Mouse (Mus musculus) layer of hippocampus, adult 8-10 months (tissue): ENCODE results near the gene Slc34a1. TPM values are rescaled to one million over a fixed set of nuclear protein-coding genes. Genes with fewer than 3 reads are reported as not detected.

Experiments used
- DNase-seq, 2 experiments: peaks; one replicate each; pipeline ENCODE4 v3.0.0; 2022; ENCODE audit warnings: low spot score in 2 of 2
- total RNA-seq, 4 experiments: library from RNA; stranded (reverse); gene quantifications; 2 replicates each; pipeline ENCODE4 v1.2.4; 2022

The Slc34a1 gene
- total RNA-seq, result not detected

DNA sequence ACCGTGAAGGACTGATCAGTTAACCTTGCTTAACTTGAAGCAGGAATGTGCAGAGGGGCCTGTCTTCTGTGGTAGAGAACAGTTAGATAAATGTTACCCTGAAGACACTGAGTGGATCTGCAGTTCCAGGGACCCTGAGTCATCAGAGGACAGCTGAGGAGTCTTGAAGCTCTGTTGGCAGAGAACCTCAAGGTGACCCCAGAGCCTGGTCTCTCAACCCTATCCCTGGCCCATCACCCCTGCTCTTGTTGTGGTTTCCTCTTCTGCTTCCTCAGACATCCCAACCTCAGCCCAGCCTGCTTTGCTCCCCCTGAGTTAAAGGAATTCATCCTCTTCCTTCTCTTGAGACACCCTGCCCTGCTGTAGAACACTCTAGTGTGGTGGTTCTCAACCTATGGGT is at the start of gene Slc34a1:
TSS of gene Slc34a1 (plus strand) at position 100 of the 400 bp plus-strand sequence.
- no peak for DNase-seq

DNA sequence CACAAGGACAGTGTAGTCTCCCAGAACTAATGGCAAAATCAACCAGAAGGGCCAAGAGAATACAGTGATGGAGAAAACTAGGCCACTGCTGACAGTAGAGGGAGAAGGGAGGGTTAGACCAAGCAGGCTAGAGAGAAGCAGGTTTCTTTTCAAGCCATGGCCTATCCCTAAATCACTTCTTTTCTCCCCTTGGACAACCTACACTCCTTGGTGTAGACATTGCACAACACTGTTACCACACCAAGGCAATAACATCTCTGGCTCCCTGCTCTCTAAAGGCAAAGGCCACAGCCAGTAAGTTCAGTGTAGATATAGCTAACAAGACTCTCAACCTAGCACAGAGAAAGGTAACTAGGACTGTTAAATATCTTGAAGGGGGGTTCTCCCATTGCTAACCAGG is 36.8 kb upstream of the Slc34a1 start:
- DNase-seq, result no peak

DNA sequence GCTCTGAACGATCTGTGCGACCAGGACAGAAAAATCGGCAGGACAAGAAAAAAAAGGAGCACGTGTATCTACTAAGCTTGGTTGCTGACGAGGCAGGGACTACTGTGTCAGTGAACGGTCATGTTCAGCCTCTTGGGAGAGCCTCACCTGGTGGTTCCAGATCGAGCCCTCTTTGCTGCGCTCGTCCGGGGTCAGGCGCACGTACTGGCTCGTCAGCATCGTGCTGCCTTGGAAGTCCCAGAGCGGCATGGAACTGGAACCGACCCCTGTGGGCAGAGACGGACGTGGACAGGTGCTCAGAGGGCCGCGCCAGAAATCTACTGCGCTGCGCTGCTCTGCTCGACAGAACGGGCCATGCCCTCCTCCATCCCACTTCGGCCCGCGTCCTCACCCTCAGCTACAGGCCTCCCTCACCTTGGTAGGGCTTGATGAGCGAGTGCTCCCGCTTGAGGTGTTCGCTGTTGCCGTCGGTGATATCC is 36.0 kb upstream of the Slc34a1 start:
- DNase-seq, result no peak

DNA sequence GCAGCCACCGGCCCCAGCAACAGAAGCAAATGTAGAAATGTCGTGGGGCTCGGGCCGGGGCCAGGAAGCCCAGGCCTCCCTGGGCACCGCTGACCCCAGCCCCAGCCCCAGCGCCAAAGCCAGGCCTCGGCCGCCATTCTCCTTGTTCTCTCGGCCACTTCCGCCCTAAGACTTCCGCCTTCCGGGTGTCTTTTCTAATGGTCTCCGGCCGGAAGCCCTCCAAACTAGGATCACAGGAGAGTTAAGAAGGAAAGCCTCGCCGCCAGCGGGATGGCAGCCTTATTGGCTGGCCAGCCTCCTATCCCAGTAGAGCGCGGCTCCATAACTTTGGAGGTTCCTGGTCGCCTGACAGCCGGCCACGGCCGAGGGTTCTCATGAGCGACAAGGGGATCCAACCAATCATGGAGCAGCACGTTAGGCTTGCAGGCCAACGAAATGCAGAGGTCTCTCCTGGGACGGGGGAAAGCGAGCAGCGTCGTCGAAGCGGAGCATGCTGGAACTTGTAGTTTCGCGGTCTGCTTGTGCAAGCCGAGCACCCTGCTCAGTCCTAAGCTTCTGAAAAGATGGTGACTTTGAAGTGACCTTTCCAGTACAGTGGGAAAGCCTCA is 35.4 kb upstream of the Slc34a1 start, which contains the start of gene Lman2:
TSS of gene Lman2 (minus strand) at position 331 of the 608 bp plus-strand sequence.
- peak; percentile 98 to 99 for DNase-seq

DNA sequence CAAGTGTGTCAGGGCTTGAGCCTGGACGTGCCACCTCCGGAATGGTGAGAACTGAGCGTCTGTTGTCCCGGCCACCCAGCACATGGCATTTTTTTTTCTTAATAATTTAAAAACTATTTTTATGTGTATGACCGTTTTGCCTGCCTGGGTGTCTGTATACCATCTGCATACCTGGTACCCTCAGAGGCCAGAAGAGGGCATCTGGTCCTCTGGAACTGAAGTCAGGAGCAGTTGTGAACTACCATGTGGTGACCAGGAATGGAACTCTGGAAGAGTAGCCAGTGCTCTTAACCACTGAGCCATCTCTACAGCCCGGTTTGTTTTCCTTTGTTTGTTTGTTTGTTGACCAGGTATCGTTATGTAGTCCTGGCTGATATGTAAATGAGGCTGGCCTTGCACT is 29.6 kb upstream of the Slc34a1 start:
- no peak for DNase-seq

DNA sequence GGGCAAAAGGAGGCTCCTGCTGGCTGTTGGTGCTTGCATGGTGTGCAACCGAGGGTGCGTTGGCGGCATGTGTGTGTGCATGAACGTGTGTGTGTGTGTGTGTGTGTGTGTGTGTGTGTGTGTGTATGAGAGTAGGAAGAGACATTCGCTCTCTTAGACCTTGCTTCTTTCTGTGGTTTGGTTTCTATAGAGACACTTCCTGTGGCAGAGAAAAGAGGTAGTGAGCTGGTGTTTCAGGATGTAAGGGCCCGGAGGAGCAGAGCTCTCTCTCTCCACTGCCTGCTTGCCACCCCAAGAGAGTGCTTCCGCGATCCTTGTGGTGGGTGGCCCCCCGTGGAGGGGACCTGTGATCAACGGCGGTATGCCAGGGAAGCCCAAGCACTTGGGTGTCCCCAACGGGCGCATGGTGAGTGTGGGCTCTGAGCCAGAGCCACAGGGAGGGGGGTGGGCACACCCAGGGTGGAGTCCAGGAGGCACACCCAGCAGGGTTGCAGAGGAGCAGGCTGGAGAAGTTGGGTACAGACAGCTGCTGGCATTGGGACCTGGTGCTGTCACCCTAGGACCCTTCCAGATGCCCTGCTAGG is 28.4 kb upstream of the Slc34a1 start, which contains the start of gene Rgs14:
TSS of gene Rgs14 (plus strand) at position 202 of the 584 bp plus-strand sequence.
- DNase-seq, result peak; percentile 52 to 57

DNA sequence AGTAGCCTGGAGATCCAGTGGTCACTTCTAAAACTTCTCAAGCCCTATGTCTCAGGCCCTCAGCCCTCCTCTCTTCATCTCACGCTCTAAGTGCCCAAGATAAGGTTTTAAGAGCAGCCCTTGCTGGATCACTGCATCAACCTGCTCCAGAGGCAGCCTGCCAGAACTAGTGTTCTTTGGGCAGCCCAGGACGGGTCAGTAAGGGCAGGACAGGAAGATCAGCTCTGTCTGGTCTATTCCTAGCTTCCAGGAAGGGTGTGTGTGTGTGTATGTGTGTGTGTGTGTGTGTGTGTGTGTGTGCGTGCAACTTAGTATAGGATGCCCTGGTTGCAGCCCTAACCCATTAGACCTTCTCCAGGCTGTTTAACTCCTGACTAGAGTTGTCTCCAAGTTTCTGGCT is 27.8 kb upstream of the Slc34a1 start:
- no peak for DNase-seq

DNA sequence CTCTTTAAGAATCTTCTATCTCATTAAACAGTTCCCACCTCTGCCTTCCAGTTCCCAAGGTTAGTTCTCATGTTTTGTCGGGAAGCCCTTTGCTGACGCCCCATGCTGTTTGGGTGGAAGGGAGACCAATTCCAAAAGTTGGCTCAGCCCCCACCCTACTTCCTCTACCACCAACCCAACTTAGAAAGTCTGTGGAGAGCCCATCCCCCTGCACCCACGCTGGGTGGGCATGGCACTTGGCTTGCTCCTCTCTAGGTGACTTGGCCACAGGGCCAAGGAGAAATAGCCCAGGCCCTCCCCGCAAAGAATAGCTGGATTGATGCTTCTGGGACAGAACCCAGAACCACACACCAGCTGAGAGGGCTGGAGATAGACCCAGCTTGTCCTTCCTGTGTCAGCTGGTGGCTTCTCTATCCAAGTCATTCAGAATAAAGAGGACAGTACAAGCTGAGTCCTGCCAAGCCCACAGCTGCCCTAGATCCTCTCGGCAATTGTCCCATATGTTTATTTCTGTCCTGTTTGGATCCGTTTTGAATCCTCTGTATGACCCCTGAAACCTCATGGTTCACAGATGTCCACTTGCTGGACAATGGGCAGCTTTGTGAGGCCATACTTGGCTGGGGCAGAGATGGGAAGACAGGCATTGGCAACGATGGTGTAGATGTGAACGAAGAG is 26.8 kb upstream of the Slc34a1 start:
- peak; percentile 60 to 76 for DNase-seq

DNA sequence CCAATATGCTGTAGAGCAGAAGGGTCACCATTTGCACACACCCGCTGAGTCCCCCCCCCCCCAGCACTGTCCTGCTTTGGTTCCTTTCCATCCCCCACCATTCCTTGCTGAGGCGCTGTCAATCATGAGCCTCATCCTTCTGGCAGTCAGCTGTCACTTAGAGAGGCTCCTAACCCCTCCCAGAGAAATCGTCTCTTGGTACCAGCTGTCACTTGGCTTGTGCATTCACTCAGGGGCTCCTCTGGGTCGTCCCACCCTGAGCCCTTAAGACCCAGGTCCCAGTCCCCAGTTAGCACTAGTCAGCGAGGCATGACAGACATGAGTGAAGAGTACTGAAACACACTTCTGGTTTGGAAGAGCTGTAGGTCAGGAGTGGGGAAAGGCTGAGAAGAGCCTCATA is 26.2 kb upstream of the Slc34a1 start:
- DNase-seq, result no peak

DNA sequence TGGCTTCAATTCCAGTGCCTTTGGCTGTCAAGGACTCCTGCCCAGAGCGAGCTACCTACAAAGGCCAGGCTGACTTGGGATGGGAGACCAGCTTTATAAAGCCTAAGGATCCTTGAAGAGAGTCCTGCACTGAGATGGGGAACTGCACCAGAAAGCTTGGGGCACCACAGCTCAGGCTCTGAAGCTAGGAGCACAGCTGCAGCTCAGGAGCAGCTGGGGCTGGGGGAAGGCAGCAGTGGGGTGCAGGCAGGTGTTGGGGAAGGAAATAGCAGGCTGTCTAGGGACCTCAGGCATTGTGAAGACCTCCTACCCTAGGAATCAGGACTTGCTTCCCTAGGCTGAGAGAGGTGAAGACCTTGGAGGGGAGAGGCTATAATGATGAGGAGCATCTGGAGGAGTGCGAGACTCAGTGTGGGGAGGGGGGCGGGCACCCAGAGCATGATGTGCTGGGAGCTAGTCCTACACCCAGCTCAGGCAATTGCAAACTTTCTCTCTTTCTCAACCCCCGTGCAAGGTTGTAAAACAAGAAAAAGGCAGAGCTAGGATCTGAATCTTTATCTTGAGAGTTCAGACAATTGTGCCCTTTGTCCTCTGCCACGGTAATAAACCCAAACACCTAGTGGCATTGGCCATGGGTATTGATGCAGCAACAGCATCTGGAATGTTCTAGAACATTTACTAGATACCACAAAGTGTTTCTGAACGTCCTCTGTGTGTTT is 23.6 kb upstream of the Slc34a1 start:
- DNase-seq, result no peak

DNA sequence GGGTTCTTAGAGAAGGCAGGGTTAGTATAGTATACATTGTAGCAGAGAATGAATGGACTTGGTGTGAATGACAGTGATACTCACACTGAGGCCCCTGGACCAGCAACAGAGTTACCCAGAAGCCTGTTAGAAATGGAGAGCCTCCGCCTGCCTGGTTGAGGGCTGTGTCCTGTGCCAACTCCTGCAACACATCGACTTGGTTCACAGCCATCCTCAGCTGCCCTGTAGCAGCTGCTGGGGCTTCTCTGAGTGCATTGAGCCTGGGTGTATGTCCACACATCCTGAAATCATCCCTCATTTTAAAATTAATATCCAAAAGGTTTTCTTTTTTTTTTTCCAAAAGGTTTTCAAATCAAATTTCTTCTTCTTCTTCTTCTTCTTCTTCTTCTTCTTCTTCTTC is 22.1 kb upstream of the Slc34a1 start:
- DNase-seq, result no peak

DNA sequence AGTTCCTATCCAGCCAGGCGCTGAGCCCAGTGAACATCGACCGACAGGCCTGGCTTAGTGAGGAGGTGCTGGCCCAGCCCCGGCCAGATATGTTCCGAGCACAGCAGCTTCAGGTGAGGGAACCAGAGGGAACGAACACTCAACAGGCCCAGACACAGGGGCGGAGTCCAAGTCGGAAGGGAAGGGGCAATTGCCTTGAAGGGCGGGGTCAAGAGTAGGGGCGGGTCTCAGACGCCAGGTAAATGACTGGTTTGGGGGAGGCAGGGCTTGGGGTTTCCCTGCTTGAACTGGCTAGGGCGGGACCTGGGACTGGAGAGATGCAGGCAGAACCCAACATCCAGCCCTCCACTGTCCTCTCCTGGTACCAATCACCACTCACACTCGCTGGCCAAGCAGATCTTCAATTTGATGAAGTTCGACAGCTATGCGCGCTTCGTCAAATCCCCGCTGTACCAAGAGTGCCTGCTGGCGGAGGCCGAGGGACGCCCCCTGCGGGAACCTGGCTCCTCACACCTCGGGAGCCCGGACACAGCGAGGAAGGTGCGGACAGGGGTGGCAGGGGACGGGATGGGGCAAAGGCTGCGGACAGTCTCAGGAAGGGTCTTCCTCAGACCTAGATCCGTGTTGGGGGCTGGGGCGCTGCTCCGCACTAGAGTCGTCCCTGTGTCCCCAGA is 18.9 kb upstream of the Slc34a1 start:
- no peak for DNase-seq

DNA sequence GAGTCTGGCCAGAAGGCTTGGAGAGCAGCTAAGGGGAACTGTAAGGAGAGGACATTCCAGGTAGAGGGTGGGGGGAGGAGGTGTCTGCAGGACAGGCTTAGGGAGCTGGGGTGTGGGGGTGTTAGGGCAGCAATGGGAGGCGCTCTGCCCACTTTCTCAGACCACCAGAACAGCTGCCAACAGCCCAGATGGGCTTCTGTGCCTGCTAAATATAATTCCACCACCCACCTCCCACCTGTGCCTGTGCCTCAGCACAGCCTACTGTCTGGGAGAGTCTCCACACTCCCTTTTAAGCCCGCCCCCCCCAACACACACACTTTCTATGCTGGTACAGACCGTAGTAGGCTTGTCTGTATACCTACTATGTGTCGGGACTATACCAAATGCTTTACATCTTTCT is 16.2 kb upstream of the Slc34a1 start:
- peak; percentile 82 for DNase-seq

DNA sequence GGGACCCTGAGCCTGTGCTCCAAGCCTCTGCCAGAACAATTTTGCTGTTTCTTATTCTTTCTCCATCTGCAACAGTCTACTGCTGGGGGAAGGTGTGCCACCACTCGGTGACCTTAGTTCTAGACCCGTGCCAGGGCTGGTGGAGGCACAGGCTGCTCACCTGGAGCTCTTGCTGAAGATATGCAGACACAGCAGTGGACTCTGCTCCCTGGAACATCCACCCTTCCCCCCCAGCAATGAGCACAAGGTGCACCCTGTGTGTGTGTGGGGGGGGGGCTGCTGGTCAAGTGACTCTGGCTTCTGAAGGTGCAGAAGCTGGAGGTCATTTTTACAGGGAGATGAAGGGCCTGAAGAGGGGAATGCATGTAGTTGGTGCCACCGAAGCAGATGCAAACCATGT is 7.3 kb upstream of the Slc34a1 start:
- DNase-seq, result no peak

DNA sequence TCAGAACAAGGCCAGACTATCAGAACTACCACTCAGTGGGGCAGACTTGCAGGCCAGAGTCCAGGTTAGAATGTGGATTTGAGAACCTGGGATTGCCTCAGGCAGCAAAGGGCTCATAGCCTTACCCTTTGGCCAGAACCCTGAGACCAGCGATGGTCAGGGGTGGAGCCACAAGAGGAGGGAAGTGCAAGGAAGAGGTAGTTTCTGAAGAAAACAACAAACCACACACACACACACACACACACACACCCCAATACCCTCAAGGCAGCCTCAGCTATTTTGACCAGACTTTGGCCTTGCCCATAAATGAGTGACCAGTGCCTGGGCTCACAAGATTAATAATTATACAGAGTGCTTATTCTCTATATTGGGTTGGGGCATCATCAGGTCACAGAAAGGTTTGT is 6.4 kb upstream of the Slc34a1 start:
- DNase-seq, result no peak

DNA sequence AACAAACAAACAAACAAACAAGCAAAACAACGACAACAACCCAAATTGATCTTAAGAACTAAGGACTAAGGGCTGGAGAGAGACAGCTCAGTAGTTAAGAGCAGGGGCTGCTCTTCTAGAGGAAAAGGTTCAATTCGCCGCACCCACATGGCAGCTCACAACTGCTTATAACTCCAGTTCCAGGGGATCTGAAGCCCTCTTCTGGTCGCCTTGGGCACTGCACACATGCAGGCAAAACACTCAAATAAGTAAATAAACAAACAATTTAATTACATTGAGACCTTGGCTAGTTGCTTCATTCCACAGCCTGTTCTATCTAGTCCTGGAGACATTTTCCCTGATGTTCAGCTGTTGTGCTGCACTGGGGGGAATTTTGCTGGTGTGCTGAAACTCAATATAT is 5.1 kb upstream of the Slc34a1 start:
- DNase-seq, result no peak

DNA sequence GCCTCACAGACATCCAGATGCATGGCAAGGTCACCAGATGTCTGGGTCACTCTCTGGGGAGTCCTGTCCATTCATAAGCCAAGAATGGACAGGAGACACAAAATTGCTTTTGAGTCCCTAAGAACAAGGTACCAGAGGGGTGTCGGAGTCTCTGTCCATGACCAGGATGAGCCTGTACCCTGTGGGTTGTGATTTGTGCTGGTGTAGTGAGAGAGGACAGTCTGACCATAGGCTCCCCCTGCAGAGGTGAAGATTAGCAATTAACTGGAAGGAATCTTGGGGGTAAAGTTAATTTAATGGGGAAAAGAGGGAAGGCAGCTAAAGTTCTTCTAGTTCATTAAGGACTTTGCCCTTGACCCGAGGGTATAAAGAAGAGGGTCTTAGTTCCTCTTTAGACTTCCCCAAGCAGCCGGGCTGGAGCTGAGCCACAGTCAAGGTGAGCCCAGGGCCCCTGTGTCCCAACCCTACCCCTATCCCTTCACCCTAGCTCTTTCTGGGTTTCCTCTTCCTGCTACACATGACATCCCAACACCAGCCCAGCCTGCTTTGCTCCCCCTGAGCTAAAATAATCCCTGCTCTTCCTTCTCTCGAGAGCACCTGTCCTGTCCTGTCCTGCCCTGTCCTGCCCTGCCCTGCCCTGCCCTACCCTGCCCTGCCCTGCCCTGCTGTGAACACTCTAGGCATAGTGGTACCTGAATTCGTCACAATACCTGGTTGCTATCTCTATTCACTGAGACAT is 1.5 kb downstream of the Slc34a1 start:
- no peak for DNase-seq

DNA sequence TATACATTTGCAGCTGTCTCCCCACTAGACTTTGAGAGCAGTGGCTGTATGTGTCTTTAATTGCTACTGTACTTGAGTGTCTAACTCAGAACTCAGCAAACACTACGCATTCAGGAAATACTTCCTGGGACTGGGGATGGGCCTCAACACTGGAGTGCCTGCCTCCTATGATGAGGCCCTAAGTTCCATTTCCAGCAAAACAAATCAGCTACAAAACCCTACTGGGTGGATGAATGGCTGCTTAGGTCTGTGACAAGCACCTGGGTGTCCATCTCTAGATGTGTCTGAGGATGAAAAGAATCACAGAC is 2.0 kb downstream of the Slc34a1 start:
- no peak for DNase-seq

DNA sequence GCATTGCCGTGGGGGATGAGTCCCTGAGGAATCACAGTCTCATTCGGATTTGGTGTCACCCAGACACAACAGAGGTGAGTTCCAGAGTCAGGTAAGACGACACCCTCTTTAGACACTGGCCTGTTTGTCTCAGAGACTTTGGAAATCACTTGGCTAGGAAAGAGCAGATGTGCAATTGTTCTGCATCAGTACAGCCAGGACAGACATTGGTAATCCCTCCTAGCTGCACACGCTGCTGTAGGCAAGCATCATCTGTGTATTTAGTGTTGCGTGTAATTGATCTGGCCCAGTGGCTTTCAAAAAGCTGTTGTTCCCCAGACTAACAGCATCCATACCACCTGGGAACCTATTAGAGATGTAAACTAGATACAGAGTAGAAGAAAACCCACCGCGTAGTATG is 5.3 kb downstream of the Slc34a1 start:
- no peak for DNase-seq

DNA sequence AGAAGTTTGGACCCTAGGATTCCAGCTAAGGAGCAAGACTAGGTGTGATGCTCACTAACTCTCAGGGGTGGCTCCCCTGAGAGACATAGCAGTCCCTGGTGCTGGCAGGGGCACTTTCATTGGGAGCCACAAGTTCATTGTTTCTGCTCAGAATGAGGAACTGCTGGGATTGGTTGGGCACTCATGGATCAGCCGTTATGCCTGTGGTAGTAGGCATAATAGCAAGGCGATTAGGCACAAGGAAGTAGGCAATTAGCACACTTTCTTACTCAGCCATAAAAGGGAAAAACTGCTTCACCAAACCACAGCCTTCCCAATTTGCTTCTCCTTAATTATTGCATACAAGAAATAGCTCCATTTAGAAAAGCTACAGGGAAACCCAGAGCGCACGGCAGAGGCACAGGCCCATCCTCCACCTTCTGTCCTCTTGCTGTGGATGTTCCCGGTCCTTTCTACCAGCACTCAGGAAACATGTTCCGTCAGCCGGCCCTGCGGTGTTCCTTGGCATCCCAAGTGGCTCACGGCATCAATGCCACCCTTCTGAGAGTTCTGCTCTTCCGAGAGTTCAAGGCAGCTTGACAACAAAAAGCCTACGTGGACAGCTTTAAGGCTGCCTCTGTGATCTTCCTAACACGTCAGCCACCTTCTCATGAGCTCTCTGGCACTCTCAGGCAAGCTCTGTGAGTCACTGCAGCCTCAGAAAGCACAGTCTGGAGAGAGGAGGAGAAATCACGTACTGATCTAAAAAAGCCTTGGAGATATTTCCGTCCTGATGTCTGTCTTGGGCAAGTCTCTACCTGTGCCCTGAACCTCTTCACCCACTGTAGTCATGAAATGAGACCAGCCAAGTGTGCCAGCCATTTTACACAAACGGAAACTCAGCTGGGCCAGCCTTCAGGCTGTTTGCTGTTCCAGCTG is 6.2 kb downstream of the Slc34a1 start:
- DNase-seq, result peak; percentile 38 to 48
